Mouse (Mus musculus) common myeloid progenitor, adult 5-6 weeks (primary cell): ENCODE results near the gene Cuedc2. TPM values are rescaled to one million over a fixed set of nuclear protein-coding genes. Genes with fewer than 3 reads are reported as not detected.

Experiments used
- ATAC-seq: replicated peaks from 2 replicates; pipeline ENCODE4 v1.8.0; 2016; ENCODE audit warnings: low read depth, mild to moderate bottlenecking, moderate TSS enrichment, inconsistent platforms; ENCODE audit not compliant: poor library complexity, severe bottlenecking
- total RNA-seq: library from RNA; stranded (forward); fragments of 200-1000, 187-1606 nt; gene quantifications from 2 replicates; pipeline ENCODE4 v1.2.3, GENCODE M21; 2017

The Cuedc2 gene
- total RNA-seq, 1 experiment from 2014 or later, result 149 TPM

- no peak for ATAC-seq
Measured at GRCm38 (mm10) chr19:46344710-46345419, 6.4 kb upstream of the Cuedc2 start.

DNA sequence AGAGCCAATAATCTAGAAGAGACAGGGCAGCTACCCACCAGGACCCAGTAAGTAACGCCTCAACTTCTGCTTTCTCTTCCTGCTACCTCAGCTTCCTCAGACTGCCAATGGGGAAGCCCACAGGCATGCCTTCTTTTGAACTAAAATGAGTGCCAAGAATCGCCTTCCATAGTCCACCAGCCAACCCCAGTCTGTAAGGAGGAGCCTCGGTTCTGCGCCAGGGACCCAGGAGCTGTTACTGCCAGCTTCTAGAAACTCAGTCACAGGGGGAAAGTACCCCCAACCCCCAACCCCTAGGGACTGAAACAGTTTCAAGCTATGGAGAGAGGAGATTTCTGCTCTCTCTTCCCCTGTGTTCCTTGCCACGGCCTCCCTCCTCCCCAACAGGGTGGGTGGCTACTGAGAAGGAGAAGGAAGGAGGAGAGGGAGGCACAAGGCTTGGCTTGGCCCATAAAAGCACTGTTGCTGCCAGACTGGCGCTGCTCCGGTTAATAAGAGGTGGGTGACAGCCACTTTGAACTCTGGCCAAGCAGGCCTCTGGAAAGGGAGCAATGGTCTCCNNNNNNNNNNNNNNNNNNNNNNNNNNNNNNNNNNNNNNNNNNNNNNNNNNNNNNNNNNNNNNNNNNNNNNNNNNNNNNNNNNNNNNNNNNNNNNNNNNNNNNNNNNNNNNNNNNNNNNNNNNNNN, 927 bp upstream of the Cuedc2 start:
- ATAC-seq, result peak; percentile 70

- ATAC-seq, result peak; percentile 2; the same call in 1 of the 2 replicates
Measured at GRCm38 (mm10) chr19:46338942-46339286, 412 bp upstream of the Cuedc2 start.

- ATAC-seq, result no peak
Measured at GRCm38 (mm10) chr19:46337719-46338330, 677 bp downstream of the Cuedc2 start.

DNA sequence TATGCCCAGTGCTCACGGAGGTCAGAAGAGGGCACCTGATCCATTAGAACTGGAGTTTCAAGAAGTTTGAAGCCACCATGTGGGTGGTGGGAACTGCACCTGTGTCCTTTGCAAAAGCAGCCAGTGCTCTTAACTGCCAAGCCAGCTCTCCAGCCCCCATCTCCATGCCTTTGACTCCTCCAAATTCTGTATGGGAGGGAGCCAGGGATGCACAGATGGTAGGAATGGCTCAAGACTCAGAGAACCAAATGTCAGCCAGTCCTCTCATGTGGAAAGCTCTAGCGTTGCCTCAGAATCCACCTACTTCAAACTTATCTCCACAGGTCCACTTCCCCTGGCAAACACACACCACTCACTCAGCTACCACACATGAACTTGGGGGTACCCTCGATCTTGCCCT, 4.6 kb downstream of the Cuedc2 start:
- no peak for ATAC-seq

DNA sequence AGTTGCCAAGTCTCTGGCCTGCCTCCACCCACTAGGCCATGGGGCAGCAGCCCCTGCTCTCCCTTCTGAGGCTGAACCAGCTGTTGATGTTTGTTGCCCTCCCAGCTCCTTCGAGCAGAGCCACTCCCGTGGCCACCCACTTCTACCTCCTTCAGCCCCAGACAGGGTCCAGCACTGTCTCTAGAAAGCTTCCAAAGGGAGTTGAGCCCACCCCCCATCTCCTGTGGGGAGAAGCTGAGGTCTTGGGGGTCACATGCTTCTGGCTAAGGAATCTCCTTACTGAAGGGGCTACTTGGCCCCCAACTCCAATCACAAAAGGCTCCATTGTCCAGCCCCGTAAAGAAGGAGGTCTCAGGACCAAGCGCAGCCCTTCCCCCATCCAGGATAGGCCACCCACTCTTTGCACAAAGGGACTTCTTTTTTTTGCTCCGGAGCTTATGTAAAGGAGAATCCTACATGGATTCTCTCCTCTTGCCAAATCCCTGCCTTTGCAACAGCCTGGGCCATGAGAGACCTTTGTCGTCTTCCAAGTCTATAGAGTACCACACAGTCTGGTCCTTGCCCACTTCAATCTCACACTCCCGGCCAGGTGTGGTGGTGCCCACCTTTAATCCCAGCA, 5.7 kb downstream of the Cuedc2 start:
- ATAC-seq, result no peak

- ATAC-seq, result no peak
Measured at GRCm38 (mm10) chr19:46331936-46332335, 6.6 kb downstream of the Cuedc2 start.

DNA sequence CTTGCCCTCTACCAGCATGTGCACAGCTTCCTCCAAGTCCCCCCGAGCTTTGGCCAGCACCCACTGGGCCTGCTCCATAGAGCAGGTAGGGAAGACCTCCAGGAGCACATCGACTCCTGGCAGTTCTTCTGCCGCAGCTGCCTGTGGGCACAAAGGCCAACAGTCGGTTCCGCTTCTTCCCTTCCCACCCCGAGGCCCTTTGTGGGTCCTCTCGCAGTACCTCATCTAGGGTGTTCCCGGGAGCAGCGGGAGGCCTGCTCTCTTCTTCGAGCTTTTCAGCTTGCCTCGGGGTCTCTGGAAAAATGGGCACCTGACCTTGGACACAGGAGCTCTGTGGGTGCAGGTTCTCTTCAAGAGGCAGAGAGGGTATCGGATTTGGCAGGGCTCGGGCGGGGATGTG, 7.2 kb downstream of the Cuedc2 start:
- no peak for ATAC-seq

GRCm38 (mm10) chr19:46330696-46331095, 7.8 kb downstream of the Cuedc2 start:
- ATAC-seq, result no peak

DNA sequence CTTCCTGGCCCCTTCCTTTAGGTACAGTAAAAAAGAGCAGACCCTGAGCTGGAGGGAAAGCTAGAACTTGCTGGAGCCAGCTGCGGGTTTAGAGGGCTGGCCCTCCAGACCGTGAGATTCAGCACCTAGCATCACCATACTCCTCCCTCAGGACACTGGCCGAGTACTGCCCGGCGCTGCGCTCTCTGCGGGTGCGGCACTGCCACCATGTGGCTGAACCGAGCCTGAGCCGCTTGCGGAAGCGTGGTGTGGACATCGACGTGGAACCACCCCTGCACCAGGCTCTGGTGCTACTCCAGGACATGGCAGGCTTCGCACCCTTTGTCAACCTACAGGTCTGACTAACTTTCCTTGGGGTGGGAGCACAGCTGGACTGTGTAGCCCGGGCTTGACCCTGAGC, 8.6 kb downstream of the Cuedc2 start:
- ATAC-seq, result peak; percentile 61

DNA sequence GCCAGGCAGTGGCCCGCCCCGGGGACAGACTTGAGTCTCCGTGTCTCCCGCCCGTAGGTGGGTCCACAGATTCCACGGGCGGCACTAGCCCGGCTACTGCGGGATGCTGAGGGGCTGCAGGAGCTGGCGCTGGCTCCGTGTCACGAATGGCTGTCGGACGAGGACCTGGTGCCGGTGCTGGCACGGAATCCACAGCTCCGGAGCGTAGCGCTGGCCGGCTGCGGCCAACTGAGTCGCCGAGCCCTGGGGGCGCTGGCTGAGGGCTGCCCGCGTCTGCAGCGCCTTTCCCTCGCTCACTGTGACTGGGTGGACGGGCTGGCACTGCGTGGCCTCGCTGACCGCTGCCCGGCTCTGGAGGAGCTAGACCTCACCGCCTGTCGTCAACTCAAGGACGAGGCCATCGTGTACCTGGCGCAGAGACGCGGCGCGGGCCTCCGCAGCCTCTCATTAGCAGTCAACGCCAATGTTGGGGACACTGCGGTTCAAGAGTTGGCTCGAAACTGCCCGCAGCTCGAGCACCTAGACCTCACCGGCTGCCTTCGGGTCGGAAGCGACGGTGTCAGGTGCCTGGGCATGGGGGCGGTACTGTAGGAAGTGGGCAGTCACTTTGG, 9.4 kb downstream of the Cuedc2 start:
- ATAC-seq, result no peak

DNA sequence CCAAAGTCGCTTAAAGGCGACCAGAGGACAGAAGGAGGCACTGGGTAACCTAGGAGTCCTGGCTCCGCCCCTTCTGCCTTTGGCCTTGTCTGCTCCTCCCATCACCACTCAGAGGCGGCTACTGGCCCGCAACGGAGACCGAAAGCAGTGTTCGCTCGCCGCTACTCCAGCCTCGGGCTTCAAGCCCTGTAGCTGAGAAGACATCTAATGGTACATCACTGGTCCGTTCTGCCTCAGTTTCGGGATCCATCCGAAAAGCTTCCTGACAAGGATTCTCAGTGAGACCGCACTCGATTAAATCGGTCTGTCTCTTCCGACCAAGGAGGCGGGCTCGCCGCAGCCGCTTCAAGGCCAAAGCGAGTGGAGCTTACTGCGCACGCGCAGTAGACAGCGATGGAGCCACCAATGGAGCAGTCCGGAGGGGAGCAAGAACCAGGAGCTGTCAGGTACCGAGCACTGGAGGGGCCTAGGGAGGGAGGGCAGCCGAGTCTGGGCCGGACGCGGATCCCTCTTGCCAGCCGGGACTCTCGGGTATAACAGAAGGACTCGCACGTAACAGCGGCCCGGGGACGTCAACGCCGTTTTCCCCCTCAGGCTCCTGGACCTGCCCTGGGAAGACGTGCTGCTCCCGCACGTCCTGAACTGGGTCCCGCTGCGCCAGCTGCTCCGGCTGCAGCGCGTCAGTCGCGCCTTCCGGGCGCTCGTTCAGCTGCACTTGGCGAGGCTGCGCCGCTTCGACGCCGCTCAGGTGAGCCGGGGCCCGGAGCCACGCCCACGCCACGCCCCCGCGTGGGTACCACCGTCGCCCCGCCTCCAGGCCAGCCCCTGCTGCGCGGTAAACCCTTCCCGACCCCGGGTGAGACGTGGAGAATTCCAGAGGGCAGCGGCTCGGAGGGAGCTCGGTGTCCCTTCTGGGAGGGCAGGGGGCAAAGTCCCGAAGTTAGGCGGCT, 10.1 kb downstream of the Cuedc2 start, which contains the start of gene Fbxl15:
Gene Fbxl15 (plus strand): TSS at position 104 of the 950 bp plus-strand sequence.
- ATAC-seq, result peak; percentile 80

- ATAC-seq, result no peak
Measured at GRCm38 (mm10) chr19:46327531-46328064, 10.9 kb downstream of the Cuedc2 start.

GRCm38 (mm10) chr19:46326756-46327305, 11.7 kb downstream of the Cuedc2 start, which contains the start of gene Psd:
Gene Psd, minus strand, starts transcription at chr19:46327156.
- 0 out of 2 replicates have a peak, but pooled peaks have one; percentile 4 for ATAC-seq

DNA sequence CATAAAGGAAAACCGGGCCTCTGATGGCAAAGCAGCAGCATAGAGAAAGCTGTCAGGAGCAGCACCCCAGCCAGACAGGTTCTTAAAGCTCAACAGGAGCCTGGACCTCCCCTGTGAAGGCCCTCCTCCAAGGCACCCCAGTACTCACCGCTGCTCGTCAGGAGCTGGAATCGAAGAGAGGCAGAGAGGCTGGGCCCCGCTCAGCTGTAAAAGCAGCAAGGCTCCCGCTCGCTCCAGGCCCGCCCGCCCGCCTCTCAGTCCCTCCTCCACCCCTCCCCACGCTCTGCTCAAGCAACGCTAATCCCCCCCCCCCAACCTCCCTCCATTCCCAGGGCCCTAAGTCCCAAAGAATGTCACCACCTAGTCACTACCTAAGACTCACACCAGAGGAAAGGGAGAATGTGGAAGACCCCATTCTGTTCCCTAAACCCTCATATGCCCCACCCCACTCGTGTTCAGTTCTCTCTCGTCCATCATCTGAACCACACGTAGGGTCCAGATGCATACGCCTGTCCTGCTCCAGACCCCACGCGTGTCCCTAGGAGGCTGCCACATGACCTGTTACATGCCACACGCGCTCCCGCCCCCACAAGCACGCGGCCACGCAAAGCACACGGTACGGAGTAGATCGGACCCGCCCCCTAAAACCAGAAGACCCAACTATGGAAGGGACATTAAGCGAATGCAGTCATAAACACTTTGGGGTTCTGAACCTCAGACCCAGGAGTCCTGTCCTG, 12.3 kb downstream of the Cuedc2 start:
- ATAC-seq, result no peak

- no peak for ATAC-seq
Measured at GRCm38 (mm10) chr19:46324918-46325317, 13.6 kb downstream of the Cuedc2 start.

DNA sequence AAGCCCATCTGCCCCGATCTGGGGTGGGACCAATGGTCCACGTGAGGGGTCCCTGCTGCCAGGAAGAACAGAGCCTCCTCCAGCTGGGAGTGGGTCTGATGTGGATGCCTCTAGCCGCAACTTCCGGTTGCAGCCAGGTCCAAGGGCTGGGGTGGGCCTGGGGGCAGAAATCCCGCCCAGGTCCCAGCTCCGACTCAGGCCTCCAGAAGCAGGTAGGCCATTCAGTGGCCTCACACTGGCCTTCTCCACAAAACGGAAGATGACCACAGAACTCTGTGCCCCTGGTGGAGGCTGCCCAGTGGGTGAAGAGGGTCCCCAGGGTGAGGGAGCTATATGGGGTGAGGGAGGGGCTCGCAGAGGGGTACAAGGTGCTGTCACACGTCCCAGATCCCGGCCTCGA, 14.1 kb downstream of the Cuedc2 start:
- ATAC-seq, result no peak

DNA sequence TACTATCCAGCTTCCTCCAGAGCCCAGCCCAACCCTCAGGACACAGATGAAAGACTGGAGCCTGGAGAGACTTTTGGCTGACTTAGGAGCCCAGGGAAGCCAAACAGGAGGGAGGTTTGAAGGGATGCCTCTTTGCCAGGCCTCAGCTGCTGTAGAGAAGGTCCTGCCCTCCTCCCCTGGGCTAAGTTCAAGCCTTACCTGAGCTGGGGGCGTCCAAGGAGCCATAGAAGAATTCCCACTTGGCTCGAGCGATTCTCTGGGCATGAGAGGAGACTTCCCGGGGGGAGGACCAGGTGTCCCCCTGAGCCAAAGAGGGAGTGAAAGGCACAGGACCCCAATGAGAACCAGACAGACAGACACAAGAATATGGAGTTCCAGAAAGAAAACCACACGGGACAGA, 14.8 kb downstream of the Cuedc2 start:
- ATAC-seq, result no peak
